Mouse (Mus musculus): ENCODE data around the gene Clptm1l. TPM values are rescaled to one million over a fixed set of nuclear protein-coding genes. Genes with fewer than 3 reads are reported as not detected.

Gene Clptm1l
- 10 to 100 TPM; 56.7 to 58.7 TPM for total RNA-seq (2021)
- long read RNA-seq, experiment 1, transcript Clptm1l-201 (17 exons, 2,340 nt), result major isoform, 69 of 75 reads
- long read RNA-seq, experiment 1, partial matches to known transcripts, result 6 of 75 reads
- long read RNA-seq, experiment 1, other reads (novel, unspliced or antisense), result 0 of 75 reads
- long read RNA-seq, experiment 2, transcript Clptm1l-201 (17 exons, 2,340 nt), result major isoform, 61 of 67 reads
- long read RNA-seq, experiment 2, partial matches to known transcripts, result 4 of 67 reads
- long read RNA-seq, experiment 2, other reads (novel, unspliced or antisense), result 2 of 67 reads

GRCm38 (mm10) chr13:73603522-73604155, at the start of gene Clptm1l:
TSS of gene Clptm1l (plus strand) at chr13:73604006.
- peak; percentile 96 for DNase-seq

- DNase-seq, result no peak
These were observed 39.6 kb upstream of the Clptm1l start for GRCm38 (mm10) chr13:73564201-73564600.

- DNase-seq, result no peak
These were observed 28.8 kb upstream of the Clptm1l start for GRCm38 (mm10) chr13:73575051-73575450.

- no peak for DNase-seq
These were observed 26.5 kb upstream of the Clptm1l start for GRCm38 (mm10) chr13:73577277-73577676.

- no peak for DNase-seq
These were observed 12.3 kb upstream of the Clptm1l start for GRCm38 (mm10) chr13:73591488-73591887.

- DNase-seq, result no peak
These were observed 11.3 kb upstream of the Clptm1l start for GRCm38 (mm10) chr13:73592546-73592945.

GRCm38 (mm10) chr13:73596276-73596675, 7.5 kb upstream of the Clptm1l start:
- DNase-seq, result no peak

- DNase-seq, result no peak
These were observed 3.6 kb upstream of the Clptm1l start for GRCm38 (mm10) chr13:73600217-73600616.

- DNase-seq, result no peak
These were observed 760 bp upstream of the Clptm1l start for GRCm38 (mm10) chr13:73603046-73603445.

- no peak for DNase-seq
These were observed 551 bp downstream of the Clptm1l start for GRCm38 (mm10) chr13:73604156-73604957.

GRCm38 (mm10) chr13:73618406-73618805, 14.6 kb downstream of the Clptm1l start:
- no peak for DNase-seq

- no peak for DNase-seq
These were observed 16.8 kb downstream of the Clptm1l start for GRCm38 (mm10) chr13:73620637-73621036.

GRCm38 (mm10) chr13:73626410-73626744, 22.6 kb downstream of the Clptm1l start:
- DNase-seq, result no peak

GRCm38 (mm10) chr13:73626745-73627549, 23.1 kb downstream of the Clptm1l start, which contains the start of gene Tert:
TSS of gene Tert (plus strand) at chr13:73626911.
- DNase-seq, result peak; percentile 34

GRCm38 (mm10) chr13:73628586-73629113, 24.8 kb downstream of the Clptm1l start:
- no peak for DNase-seq

GRCm38 (mm10) chr13:73631837-73632236, 28.0 kb downstream of the Clptm1l start:
- no peak for DNase-seq

GRCm38 (mm10) chr13:73637826-73638225, 34.0 kb downstream of the Clptm1l start:
- no peak for DNase-seq

GRCm38 (mm10) chr13:73641296-73641695, 37.5 kb downstream of the Clptm1l start:
- DNase-seq, result no peak

GRCm38 (mm10) chr13:73646397-73647087, 42.7 kb downstream of the Clptm1l start:
- peak; percentile 21 for DNase-seq

GRCm38 (mm10) chr13:73653266-73653665, 49.5 kb downstream of the Clptm1l start:
- DNase-seq, result no peak

GRCm38 (mm10) chr13:73654976-73655375, 51.2 kb downstream of the Clptm1l start:
- no peak for DNase-seq

Data from gastrocnemius, postnatal 10 days (tissue).